Mouse (Mus musculus) megakaryocyte, embryonic 14.5 days (primary cell): Measurements from ENCODE around the gene Wdr41. TPM values are rescaled to one million over a fixed set of nuclear protein-coding genes. Genes with fewer than 3 reads are reported as not detected.

Experiments used
- H3K27me3 ChIP-seq: replicated peaks from 2 replicates; pipeline ENCODE3; 2012; ENCODE audit warnings: inconsistent platforms
- H3K36me3 ChIP-seq: replicated peaks from 2 replicates; pipeline ENCODE3; 2012; ENCODE audit warnings: low read length, inconsistent platforms, mixed read lengths
- H3K4me1 ChIP-seq: 2 replicates; pipeline ENCODE4 v1.6.1; 2012; ENCODE audit warnings: inconsistent platforms
- H3K4me3 ChIP-seq: replicated peaks from 2 replicates; pipeline ENCODE3; 2012; ENCODE audit warnings: moderate library complexity, mild to moderate bottlenecking, inconsistent platforms
- H3K9me3 ChIP-seq: 2 replicates; pipeline ENCODE4 v1.6.1; 2012; ENCODE audit warnings: inconsistent platforms
- FLI1 ChIP-seq: IDR thresholded peaks from 2 replicates; pipeline ENCODE4 v1.6.1; 2012; ENCODE audit warnings: low read length, inconsistent platforms, mixed read lengths
- GATA1 ChIP-seq: IDR thresholded peaks from 3 replicates; pipeline ENCODE4 v1.6.1; 2012; ENCODE audit warnings: mixed read lengths, low read length, inconsistent platforms, borderline replicate concordance
- polyA plus RNA-seq: library from polyadenylated mRNA; stranded (reverse); fragments of >175 nt; gene quantifications from 2 replicates; pipeline ENCODE4 v1.2.3, GENCODE M21; 2012; ENCODE audit warnings: low replicate concordance; ENCODE audit not compliant: insufficient read depth

The Wdr41 gene
- polyA plus RNA-seq, 1 experiment, result 3.6 TPM

DNA sequence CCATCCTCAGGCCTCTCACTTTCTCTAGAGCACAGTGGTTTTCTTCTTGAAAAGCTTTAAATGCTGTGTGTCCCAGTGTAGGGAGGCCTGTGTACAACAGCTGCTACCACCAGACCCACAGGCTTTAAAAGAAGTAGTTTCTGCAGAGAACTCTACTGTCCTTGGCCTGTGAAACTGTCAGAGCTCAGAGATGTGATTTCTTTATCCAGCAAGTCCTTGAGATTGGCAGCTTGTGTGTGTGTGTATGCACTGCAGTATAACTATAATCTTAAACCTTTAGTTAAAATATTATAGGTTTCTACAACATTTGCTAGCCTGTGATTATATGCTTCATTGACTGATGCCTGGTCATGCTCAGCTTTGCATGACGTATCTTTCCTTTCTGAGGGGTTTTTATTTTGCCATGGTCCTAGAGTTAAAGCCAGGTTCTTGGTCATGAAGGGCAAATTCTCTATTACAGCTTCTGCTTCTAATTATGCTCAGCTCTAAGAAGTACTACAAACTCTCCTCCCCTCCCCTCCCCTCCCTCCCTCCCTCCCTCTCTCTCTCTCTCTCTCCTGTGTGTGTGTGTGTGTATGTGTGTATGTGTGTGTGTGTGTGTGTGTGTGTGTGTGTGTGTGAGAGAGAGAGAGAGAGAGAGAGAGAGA lies 79.7 kb downstream of the Wdr41 start:
- peaks cover 16% of the 10 kb centered on the region for H3K27me3 ChIP-seq
- TF ChIP-seq FLI1, result no peak
- no peak for TF ChIP-seq GATA1
- no peaks in the 10 kb centered on the region for H3K4me1 ChIP-seq
- no peaks in the 10 kb centered on the region for H3K36me3 ChIP-seq
- no peak overlapping the region for H3K4me3 ChIP-seq
- peaks cover 3% of the 10 kb centered on the region; the same call in 1 of the 2 replicates for H3K9me3 ChIP-seq

DNA sequence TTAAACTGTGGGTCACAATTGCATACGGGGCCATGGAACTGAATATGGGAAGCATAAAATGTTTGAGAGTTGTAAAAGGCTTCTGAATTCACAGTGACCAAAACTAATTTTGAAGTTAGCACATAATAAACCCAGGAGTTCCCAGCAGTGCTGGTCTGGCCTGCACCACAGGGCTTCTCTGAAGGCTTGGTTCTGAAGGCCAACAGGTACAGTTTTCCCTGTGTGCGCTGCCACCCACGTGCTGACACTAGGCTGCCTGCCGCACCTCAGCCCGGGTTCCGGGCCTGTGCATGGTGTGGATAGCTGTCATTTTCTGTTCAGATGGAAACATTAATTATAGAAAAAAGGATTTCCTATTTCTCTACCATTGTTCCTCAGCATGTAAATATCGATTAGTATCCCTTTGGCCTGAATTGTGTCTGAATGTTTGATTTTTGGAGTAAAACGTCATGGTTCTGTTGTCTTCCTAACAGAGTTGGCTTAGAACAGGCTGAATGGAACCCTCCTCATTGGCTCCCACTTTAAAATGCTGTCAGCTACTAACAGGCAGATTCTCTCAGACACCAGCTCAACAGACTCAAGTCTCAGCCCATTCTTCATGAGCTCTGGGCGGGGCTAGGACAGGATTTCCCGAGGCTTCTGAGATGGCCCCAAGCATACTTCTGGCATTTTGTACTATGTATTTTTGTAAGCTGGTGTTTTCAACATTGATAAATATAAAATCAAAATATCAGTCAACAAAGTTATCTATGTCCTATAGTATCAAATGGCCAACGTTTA lies 80.5 kb downstream of the Wdr41 start:
- H3K36me3 ChIP-seq, result no peaks in the 10 kb centered on the region
- H3K9me3 ChIP-seq, result peaks cover 4% of the 10 kb centered on the region; the same call in 1 of the 2 replicates
- H3K27me3 ChIP-seq, result peaks cover 18% of the 10 kb centered on the region
- no peak for TF ChIP-seq GATA1
- H3K4me3 ChIP-seq, result no peak overlapping the region
- H3K4me1 ChIP-seq, result no peaks in the 10 kb centered on the region

DNA sequence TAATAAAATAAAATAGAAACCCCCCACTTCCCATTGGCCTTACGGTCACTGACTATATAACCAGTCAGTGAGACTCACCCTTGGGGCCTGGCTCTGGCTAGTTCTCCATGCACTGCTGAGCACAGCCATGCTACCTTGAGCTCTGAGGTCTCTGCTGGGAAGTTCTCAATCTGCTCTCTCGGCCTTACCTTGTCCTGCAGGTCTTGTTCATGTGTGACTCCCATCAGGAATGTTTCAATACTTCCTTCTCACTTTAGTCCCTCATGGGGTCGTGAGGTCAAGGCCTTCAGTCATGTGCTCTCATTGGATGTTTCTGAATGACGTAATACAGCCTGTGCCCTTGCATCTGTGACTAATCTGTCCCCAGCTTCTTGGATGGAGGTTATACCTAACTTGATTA lies 82.7 kb downstream of the Wdr41 start:
- Histone ChIP-seq H3K4me3 (no peak overlapping the region), H3K27me3 (peaks cover 13% of the 10 kb centered on the region), H3K9me3 (peaks cover 6% of the 10 kb centered on the region; the same call in 1 of the 2 replicates), H3K4me1 (no peaks in the 10 kb centered on the region), H3K36me3 (no peaks in the 10 kb centered on the region)
- no peak for TF ChIP-seq FLI1
- no peak for TF ChIP-seq GATA1

DNA sequence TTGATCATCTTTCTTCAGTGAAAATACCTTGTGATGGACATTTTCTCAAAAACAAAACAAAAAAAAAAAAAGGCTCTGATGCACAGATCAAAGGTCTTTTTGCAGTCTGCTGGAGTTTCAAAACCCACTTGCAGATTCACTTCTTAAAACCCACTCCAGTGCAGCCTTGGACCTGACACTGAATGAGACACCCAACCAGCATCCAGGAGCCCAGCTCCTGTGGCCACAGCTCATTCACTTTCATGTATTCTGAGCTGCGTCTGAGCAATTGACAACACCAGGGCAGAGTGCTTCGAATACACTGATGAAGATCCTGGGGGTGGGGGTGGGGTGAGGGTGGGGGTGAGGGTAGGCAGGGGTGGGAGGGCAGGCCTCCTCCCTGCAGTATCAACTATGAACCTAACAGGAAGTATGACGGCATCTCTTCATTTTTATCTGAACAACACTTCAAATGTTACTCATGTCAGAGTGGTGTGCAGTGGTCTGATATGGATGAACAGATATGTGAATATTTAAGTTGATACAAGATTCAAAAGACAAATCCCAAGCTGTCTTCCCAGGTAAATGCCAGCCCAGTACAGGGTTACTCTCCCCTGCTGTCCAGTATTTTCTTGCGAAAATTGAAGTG lies 87.4 kb downstream of the Wdr41 start:
- peaks cover 10% of the 10 kb centered on the region for H3K27me3 ChIP-seq
- H3K36me3 ChIP-seq, result no peaks in the 10 kb centered on the region
- 0 out of 2 replicates have a peak, but pooled peaks cover 3% of the 10 kb centered on the region for H3K4me1 ChIP-seq
- TF ChIP-seq GATA1 (no peak), FLI1 (no peak)
- no peak overlapping the region for H3K4me3 ChIP-seq
- H3K9me3 ChIP-seq, result peaks cover 13% of the 10 kb centered on the region

DNA sequence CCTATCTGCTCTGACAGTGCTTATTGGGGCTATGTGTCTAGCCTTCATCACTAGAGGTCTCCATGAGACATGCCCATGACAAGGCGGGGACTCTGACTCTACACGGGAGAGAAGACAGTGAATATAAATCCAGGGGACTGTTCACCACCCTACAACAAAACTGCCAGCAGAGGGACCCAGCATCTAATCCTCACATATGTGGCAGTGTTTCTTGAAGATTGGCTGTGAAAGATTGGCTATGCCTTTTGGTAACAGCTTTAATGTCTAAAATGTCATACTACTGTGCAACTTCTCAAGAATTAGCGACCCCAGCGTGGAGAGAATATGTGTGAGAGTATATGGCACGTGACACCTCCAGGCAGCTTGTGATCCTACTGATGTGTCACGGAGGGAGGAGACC lies 91.7 kb downstream of the Wdr41 start:
- no peak overlapping the region for H3K4me3 ChIP-seq
- no peak for TF ChIP-seq FLI1
- TF ChIP-seq GATA1, result no peak
- H3K4me1 ChIP-seq, result 0 out of 2 replicates have a peak, but pooled peaks cover 3% of the 10 kb centered on the region
- H3K9me3 ChIP-seq, result peaks cover 6% of the 10 kb centered on the region
- no peaks in the 10 kb centered on the region for H3K36me3 ChIP-seq
- H3K27me3 ChIP-seq, result peaks cover 5% of the 10 kb centered on the region

DNA sequence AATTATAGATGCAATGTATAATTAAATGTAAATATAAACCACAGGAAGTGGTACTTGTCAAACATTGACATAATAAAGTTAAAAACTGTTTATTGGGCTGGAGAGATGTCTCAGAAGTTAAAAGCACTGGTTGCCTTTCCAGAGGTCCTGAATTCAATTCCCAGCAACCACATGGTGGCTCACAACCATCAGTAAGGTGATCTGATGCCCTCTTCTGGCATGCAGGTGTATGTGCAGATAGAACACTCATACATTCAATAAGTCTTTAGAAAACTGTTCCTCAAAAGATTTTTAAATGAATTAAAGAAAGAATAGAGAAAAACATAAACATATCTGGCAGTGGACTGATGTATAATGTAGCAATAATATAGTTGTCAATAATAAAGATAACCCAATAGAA lies 94.1 kb downstream of the Wdr41 start:
- H3K36me3 ChIP-seq, result no peaks in the 10 kb centered on the region
- 0 out of 2 replicates have a peak, but pooled peaks cover 3% of the 10 kb centered on the region for H3K4me1 ChIP-seq
- no peak overlapping the region for H3K4me3 ChIP-seq
- TF ChIP-seq GATA1, result no peak
- no peak for TF ChIP-seq FLI1
- peaks cover 13% of the 10 kb centered on the region for H3K9me3 ChIP-seq
- peaks cover 13% of the 10 kb centered on the region for H3K27me3 ChIP-seq

Other genes starting within 250 kb of the Wdr41 start
- 15.2 TPM in 1 of 2 replicates, not detected in the other for gene Tbca, start 187.4 kb upstream of the Wdr41 start, polyA plus RNA-seq
- gene Otp, start 100.7 kb upstream of the Wdr41 start, polyA plus RNA-seq, result not detected in 2 replicates